Mouse (Mus musculus) splenic B cell, adult 2 months (primary cell): ENCODE data around the gene Lifr.

ENCODE experiments used
- DNase-seq: peaks from one replicate; pipeline ENCODE4 v3.0.0-alpha.2; 2011; ENCODE audit warnings: low read depth, low spot score
- H3K27me3 ChIP-seq: 2 replicates; pipeline ENCODE4 v1.6.1; 2012; ENCODE audit warnings: mild to moderate bottlenecking, low read length, moderate library complexity, mixed read lengths; ENCODE audit not compliant: control insufficient read depth, poor library complexity, insufficient read depth, severe bottlenecking
- H3K36me3 ChIP-seq: 2 replicates; pipeline ENCODE4 v1.6.1; 2012; ENCODE audit warnings: mild to moderate bottlenecking, low read length, moderate library complexity, mixed read lengths; ENCODE audit not compliant: control insufficient read depth, poor library complexity, insufficient read depth, severe bottlenecking

The Lifr gene

DNA sequence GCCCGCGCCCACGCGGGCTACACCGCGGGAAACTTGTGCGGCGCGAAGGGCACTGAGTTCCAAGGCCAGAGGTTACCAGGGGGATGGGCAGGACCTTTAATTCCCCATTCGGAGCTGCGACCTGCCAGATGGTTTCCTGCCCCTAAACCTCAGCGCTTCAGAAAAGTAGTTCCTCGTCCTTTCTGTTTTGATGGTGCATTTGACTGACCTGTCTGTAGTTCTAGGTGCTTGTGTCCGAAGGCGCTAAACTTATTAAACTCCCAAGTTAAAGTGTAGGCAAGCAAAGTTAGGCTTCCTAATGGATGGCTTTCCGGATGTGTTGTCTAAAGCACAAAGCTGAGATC lies 39.5 kb downstream of the Lifr start:
- Histone ChIP-seq H3K36me3 (no peaks in the 10 kb centered on the region), H3K27me3 (no peaks in the 10 kb centered on the region)
- DNase-seq, result peak; percentile 37

DNA sequence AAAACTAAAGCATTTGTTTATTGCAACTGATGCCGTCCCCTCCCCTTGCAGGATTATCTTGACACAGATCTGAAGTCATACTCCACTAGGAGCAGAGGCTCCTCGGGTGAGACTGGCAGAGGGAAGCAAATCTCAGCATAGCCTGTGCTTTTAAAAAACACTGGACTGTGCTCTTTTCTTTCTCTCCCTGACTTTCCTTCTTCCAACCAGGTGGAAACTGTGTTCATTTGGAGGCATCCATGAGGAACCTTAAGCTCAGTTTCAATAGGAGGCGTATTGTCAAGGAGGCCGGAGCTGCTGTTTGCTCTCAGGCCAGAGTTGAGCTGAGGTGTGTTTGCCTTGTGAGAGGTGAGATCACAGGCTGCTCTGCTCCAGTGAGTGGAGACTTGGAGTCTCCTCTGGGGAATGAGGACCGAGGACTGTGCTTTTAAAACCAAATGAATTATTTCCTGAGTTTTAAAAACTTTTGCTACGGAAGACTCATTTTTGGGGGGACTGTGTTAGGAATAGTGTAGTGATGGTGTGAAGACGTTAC lies 40.3 kb downstream of the Lifr start:
- Histone ChIP-seq H3K36me3 (no peaks in the 10 kb centered on the region), H3K27me3 (no peaks in the 10 kb centered on the region)
- DNase-seq, result no peak

DNA sequence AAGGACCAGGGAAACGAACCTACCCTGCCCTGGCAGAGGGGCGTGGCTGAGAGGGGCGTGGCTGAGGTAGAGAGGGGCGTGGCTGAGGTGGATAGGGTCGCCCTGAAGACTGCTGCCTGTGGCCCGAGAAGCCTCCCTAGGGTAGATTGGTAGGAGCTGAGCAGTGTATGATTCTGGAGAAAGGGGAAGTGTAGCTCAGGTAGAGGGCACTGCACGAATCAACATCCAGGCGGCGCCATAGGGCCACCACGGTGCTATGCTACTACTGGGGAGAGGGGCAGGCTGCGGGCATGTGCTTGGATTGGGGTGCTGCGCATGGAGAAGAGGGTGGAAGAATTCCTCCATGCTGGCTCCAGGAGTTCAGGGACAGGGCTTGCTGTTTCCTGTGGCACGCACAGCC lies 42.3 kb downstream of the Lifr start:
- Histone ChIP-seq H3K27me3 (no peaks in the 10 kb centered on the region), H3K36me3 (no peaks in the 10 kb centered on the region)
- peak; percentile 64 for DNase-seq

DNA sequence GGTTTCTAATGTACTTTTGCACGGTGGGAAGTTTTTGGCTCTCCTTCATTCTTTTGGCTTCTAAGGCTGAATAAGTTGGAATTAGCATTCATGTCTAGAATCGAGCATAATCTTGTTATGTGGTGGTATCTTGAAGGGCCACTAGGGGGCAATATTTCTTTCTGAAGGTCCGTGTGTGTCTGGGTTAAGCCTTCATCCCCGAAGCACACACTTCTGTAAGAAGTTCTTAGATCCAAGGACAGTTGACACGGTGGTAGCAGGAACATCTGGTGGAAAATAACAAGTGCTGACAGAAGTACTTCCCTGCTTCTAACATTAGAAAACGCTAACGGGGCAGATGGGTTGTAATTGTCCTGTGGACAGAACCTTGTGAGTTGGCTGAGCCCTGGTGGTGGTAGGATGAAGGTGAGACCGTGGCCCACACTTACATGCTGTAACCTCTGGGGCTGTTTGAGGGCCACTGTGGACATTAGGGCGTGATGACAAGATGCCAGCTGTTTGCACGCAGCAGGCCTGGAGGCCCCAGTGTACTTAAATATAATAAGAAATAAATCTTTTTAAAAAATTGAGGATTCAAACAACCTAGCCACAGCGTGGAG lies 44.1 kb downstream of the Lifr start:
- Histone ChIP-seq H3K36me3 (no peaks in the 10 kb centered on the region), H3K27me3 (no peaks in the 10 kb centered on the region)
- peak; percentile 51 for DNase-seq

DNA sequence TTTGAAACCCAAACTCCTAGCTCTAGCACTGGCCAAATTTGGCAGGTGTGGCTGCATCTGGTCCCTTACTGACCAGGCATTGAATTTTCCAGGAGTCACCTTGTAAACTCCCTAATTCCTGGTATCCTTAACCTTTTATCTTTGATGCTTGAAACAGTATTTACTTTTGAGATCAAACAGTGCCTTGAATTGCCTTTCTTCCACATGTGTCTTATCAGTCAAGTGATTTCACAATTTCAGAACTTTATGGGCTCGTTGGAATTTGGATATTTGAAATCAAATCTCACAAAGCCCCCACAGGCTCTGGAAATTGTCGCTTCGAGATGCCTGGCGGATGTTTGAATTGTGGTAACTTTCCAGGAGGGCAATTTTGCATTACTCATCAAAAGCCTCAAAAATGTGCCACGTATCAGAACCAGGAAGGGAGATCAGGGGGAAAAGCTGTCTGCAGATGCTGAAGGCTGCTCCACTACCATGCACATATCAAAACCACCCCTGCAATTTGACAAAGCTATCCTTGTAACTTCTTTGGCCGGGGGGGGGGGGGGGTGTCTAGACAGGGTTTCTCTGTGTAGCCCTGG lies 45.7 kb downstream of the Lifr start:
- Histone ChIP-seq H3K36me3 (no peaks in the 10 kb centered on the region), H3K27me3 (no peaks in the 10 kb centered on the region)
- no peak for DNase-seq

DNA sequence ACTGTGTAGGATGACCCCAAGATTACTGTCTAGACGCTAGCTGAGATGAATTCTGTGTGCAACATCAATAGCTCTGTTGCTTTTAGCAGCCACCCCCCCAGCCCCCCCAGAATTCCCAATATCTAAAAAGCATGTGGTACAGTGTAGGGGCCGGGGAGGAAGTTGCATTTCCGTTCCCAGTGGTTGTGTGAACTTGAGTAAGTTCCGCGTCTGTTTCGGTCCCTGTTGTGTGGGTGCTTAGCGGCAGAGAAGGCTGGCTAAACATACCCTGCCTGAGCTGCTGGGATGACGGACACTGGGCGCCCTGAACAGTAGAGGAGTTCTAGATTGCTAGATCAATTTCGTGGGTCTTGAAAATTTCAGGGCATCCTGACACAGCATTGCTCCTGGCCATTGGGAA lies 46.5 kb downstream of the Lifr start:
- no peaks in the 10 kb centered on the region for H3K36me3 ChIP-seq
- no peaks in the 10 kb centered on the region for H3K27me3 ChIP-seq
- peak; percentile 37 for DNase-seq

DNA sequence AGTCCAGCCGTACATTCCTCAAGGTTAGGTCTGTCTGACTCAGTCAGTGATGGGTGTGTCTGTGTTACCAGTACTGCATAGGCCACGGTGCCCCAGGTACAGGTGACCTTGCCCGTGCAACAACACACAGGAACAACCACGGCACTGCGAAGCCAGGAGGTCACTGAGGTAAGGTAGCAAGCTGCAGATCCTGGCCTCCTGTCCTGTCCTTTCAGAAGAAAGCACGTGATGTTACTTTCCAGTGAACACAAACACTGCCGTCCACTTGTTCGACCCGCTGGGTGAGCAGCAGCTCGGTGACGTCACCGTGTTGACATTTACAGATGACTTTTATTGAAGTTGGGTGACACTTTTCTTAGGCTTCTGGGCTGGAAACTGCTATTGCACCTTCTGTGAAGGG lies 47.2 kb downstream of the Lifr start:
- no peak for DNase-seq
- Histone ChIP-seq H3K36me3 (no peaks in the 10 kb centered on the region), H3K27me3 (no peaks in the 10 kb centered on the region)

DNA sequence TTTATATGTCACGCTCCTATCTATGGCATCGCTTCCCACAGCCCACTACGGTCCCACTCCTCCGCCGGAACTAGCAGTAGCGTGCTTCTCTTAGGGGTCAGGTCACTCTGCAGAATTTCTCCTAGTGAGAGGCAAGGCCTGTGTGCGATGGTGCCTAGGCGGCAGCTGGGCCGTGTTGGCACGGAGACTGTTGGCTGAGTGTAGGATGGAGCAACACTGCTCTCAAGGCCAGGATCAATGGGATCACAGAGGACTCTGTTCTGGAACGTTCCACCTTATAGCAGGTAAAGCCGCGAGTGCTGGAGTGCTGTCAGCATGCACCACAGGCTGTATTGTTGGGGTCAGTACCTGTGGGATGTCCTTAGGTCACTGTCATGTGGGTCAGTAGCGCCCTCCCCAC lies 48.1 kb downstream of the Lifr start:
- no peaks in the 10 kb centered on the region for H3K36me3 ChIP-seq
- no peaks in the 10 kb centered on the region for H3K27me3 ChIP-seq
- DNase-seq, result no peak

DNA sequence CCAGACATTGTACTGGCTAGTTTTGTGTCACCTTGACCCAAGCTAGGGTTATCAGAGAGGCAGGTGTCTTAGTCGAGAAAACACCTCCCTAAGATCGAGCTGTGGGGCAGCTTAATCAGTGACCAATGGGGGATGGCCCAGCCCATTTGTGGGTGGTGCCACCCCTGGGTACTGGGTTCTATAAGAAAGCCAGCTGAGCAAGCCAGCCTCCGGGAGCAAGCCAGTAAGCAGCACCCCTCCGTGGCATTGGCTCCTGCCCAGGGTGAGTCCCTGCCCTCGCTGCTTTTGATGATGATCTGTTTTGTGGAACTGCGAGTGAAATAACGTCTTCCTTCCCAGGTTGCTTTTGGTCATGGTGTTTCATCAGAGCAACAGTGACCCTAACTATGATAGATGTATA lies 49.9 kb downstream of the Lifr start:
- no peak for DNase-seq
- no peaks in the 10 kb centered on the region for H3K36me3 ChIP-seq
- no peaks in the 10 kb centered on the region for H3K27me3 ChIP-seq

DNA sequence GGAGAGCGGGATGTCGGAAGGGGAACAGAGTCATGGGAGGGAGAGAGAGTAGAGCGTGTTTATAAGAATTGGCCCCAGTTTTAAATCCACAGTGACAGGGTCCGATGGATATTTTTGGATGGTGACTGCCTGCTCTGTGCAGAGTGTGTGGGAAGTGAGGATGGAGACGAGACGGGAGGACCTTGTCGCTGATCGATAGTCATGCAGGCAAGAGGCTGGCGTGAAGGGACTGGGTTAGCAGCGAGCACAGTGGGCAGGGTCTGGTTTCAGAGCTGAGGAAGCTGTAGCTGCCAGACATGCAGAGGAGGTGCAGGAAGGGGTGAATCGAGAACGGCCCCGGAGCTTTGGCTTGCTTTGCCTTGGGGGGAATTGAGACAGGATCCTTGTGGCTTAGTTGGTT lies 50.8 kb downstream of the Lifr start:
- Histone ChIP-seq H3K36me3 (no peaks in the 10 kb centered on the region), H3K27me3 (no peaks in the 10 kb centered on the region)
- DNase-seq, result no peak

DNA sequence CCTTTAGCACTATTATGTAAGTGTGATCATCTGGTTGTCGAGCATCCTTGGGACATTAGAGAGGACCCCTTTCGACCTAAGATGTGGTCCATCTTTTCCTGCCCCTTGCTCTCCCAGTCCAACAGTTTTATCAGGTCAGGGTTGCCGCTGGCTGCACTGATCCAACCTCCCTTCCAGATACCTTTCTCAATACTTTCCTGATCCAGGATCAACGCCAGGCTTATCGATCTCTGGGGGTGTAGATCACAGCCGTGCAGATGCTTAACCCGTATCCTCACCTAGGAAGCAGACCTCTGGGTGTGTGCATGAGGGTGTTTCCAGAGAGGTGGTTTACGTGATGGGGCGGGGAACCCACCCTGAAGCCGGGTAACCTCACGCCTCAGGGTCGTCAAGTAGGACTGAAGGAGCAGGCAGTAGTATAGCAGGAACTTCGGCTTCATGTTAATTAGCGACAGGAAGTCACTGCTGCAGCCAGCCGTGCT lies 53.3 kb downstream of the Lifr start:
- DNase-seq, result no peak
- Histone ChIP-seq H3K36me3 (no peaks in the 10 kb centered on the region), H3K27me3 (no peaks in the 10 kb centered on the region)

DNA sequence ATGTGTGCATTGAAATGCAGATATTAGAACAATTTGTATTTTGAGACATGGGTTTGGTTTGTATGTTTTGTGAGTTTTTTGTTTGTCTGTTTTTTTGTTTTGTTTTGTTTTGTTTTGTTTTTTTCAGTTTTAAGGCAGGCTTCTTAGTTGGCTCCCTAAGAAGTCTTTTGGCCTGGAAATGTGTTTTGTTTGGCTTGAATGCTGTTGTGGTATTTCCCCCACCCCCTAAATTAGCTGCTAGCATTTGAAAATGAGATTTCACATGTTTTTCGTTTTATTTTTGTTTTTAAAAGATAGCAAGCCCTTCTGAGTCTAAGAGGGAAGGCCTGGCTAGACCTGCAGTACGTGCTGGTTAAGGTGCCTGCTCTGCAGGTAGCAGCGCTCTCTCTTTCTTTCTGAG lies 54.1 kb downstream of the Lifr start:
- DNase-seq, result no peak
- no peaks in the 10 kb centered on the region for H3K36me3 ChIP-seq

DNA sequence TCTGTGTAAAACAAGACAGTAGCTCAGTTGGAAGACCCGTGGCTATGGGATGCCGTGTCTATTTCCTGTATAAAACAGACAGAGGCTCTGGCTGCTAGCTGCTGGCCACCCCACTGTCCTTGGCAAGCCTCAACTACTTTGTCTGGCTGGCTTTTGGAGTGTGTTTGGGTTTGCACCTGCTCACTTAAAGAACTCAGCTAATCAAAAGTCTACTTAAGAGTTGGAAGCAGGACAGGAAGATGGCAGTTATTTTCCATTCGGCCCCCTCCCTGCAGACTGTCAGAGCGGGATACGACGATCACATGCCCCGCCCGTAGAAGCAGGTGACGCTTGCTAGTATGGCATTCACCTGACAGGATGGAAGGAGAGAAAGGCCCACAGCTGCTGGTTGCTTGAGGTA lies 54.5 kb downstream of the Lifr start:
- no peak for DNase-seq
- Histone ChIP-seq H3K36me3 (no peaks in the 10 kb centered on the region), H3K27me3 (no peaks in the 10 kb centered on the region)

More for the DNA sequence above, 54.1 kb downstream of the Lifr start:
- H3K27me3 ChIP-seq, result no peaks in the 10 kb centered on the region

DNA sequence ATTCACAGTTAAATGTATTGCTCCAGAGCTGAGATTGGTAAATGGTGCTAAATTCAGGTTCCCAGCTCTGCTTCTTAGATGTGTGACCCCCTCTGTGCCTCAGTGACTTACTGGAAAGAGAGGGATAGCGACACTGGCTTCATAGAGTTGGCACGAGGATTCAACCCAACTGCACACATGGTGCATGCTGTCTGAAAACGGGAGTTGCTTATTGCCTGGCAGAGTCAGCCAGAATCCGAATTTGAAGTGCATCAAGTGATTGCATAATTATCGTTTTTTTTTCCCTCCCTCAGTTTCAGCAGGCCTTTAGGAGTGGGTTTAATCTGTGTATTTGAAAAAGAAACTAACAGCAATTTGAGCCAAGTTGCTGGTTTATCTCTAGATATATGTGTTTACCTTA lies 55.1 kb downstream of the Lifr start:
- DNase-seq, result no peak
- Histone ChIP-seq H3K36me3 (no peaks in the 10 kb centered on the region), H3K27me3 (no peaks in the 10 kb centered on the region)

DNA sequence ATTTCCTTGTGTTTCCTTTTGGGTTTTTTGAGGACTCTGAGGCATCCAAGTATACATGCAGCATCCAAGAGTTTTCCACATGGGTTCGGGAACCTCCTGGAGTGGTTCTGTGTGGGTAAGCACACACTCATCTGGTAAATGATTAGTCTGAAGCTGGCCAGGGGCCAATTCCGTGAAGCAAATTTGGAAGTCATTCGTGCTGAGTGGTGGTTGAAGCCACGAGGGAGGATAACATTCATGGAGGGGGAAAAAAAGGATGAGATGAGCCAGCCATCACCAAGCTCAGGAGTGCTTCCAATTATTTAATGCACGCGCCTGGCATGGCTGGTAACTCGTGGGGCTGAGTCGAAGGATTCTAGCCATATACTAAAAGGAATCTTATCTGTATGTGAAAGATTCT lies 56.1 kb downstream of the Lifr start:
- no peaks in the 10 kb centered on the region for H3K36me3 ChIP-seq
- no peaks in the 10 kb centered on the region for H3K27me3 ChIP-seq
- DNase-seq, result no peak

DNA sequence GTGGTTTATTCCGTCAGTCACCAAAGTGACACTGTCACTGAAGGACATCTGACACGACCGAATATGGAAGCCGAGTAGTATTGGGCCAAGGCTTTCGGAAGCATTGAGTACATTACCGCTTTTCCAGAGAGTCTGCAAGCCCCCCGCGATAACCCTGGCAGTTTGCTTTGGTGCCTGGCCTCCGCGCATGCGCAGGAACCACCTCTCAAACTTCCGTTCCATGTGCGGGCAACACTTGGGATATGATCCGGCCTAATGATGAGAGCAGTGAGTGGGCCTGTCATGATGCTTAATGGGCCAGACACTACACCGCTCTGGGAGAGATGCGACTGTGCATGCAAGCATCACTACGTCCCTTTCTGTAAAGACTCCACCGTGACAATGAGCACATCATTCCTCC lies 59.4 kb downstream of the Lifr start:
- no peaks in the 10 kb centered on the region for H3K27me3 ChIP-seq
- no peaks in the 10 kb centered on the region for H3K36me3 ChIP-seq
- DNase-seq, result no peak
